Mouse (Mus musculus): ENCODE measurements around the gene Nktr.

The Nktr gene

GRCm38 (mm10) chr9:121708506-121709486, 10.2 kb upstream of the Nktr start:
- DNase-seq = no peak

GRCm38 (mm10) chr9:121709898-121710583, 8.9 kb upstream of the Nktr start, which contains the start of gene Ss18l2:
Ss18l2 (plus strand) TSS chr9:121710329.
- peak; percentile 94 to 97 for DNase-seq

- no peak for DNase-seq
Observed at GRCm38 (mm10) chr9:121710584-121710975, 8.4 kb upstream of the Nktr start.

- DNase-seq = no peak
Observed at GRCm38 (mm10) chr9:121717048-121717447, 1.9 kb upstream of the Nktr start.

- no peak for DNase-seq
Observed at GRCm38 (mm10) chr9:121718070-121718705, 781 bp upstream of the Nktr start.

- DNase-seq = peak; percentile 30 to 48
Observed at GRCm38 (mm10) chr9:121719347-121720331, 670 bp downstream of the Nktr start.

GRCm38 (mm10) chr9:121740490-121740889, 21.5 kb downstream of the Nktr start:
- DNase-seq = no peak

- no peak for DNase-seq
Observed at GRCm38 (mm10) chr9:121741168-121741567, 22.2 kb downstream of the Nktr start.

- no peak for DNase-seq
Observed at GRCm38 (mm10) chr9:121744051-121744450, 25.1 kb downstream of the Nktr start.

GRCm38 (mm10) chr9:121752774-121753173, 33.8 kb downstream of the Nktr start:
- no peak for DNase-seq

GRCm38 (mm10) chr9:121754624-121755023, 35.7 kb downstream of the Nktr start:
- no peak for DNase-seq

- DNase-seq = no peak
Observed at GRCm38 (mm10) chr9:121756785-121757184, 37.8 kb downstream of the Nktr start.

- DNase-seq = no peak
Observed at GRCm38 (mm10) chr9:121757432-121757831, 38.5 kb downstream of the Nktr start.

- DNase-seq = no peak
Observed at GRCm38 (mm10) chr9:121757835-121758814, 39.2 kb downstream of the Nktr start.

- peak in 1 of 2 experiments; percentile 49 for DNase-seq
Observed at GRCm38 (mm10) chr9:121759091-121760081, 40.4 kb downstream of the Nktr start, which contains the start of gene Zfp651. Zfp651 (plus strand) TSS chr9:121759330.

- peak; percentile 31 to 57 for DNase-seq
Observed at GRCm38 (mm10) chr9:121760271-121761090, 41.5 kb downstream of the Nktr start.

- DNase-seq = no peak
Observed at GRCm38 (mm10) chr9:121761091-121761665, 42.2 kb downstream of the Nktr start.

- no peak for DNase-seq
Observed at GRCm38 (mm10) chr9:121761787-121762186, 42.8 kb downstream of the Nktr start.

Measured in thymus, postnatal 36 days (tissue).